Mouse (Mus musculus) urinary bladder, postnatal 36 days (tissue): Measurements from ENCODE around the gene Clstn1.

ENCODE experiments used
- DNase-seq, 2 experiments: peaks; one replicate each; pipeline ENCODE4 v3.0.0; 2022; ENCODE audit warnings: low spot score in 2 of 2, mixed read lengths in 1 of 2

The Clstn1 gene

GRCm38 (mm10) chr4:149567432-149568026 lies 18.7 kb upstream of the Clstn1 start:
- DNase-seq: peak in 1 of 2 experiments; percentile 42

- DNase-seq: no peak
Measured at GRCm38 (mm10) chr4:149568622-149569021, 17.6 kb upstream of the Clstn1 start.

GRCm38 (mm10) chr4:149569781-149570497 lies 16.3 kb upstream of the Clstn1 start:
- DNase-seq: no peak

- no peak for DNase-seq
Measured at GRCm38 (mm10) chr4:149570498-149570863, 15.8 kb upstream of the Clstn1 start.

- no peak for DNase-seq
Measured at GRCm38 (mm10) chr4:149571209-149571608, 15.1 kb upstream of the Clstn1 start.

- peak; percentile 72 to 74 for DNase-seq
Measured at GRCm38 (mm10) chr4:149571651-149572149, 14.6 kb upstream of the Clstn1 start.

- DNase-seq: no peak
Measured at GRCm38 (mm10) chr4:149572446-149572845, 13.8 kb upstream of the Clstn1 start.

GRCm38 (mm10) chr4:149572851-149573250 lies 13.4 kb upstream of the Clstn1 start:
- peak in 1 of 2 experiments; percentile 43 for DNase-seq

- no peak for DNase-seq
Measured at GRCm38 (mm10) chr4:149574391-149574821, 11.9 kb upstream of the Clstn1 start.

GRCm38 (mm10) chr4:149576061-149576460 lies 10.2 kb upstream of the Clstn1 start:
- no peak for DNase-seq

GRCm38 (mm10) chr4:149576993-149577548 lies 9.2 kb upstream of the Clstn1 start:
- no peak for DNase-seq

GRCm38 (mm10) chr4:149578085-149578681 lies 8.1 kb upstream of the Clstn1 start:
- no peak for DNase-seq

GRCm38 (mm10) chr4:149578831-149579230 lies 7.4 kb upstream of the Clstn1 start:
- no peak for DNase-seq

GRCm38 (mm10) chr4:149585236-149585635 lies 1.0 kb upstream of the Clstn1 start:
- no peak for DNase-seq

GRCm38 (mm10) chr4:149586783-149587595 lies 721 bp downstream of the Clstn1 start:
- peak in 1 of 2 experiments; percentile 39 for DNase-seq

GRCm38 (mm10) chr4:149587596-149588168 lies 1.4 kb downstream of the Clstn1 start:
- DNase-seq: no peak

GRCm38 (mm10) chr4:149590200-149590599 lies 3.9 kb downstream of the Clstn1 start:
- DNase-seq: no peak

GRCm38 (mm10) chr4:149591486-149591885 lies 5.2 kb downstream of the Clstn1 start:
- no peak for DNase-seq

GRCm38 (mm10) chr4:149594913-149595581 lies 8.8 kb downstream of the Clstn1 start:
- DNase-seq: no peak

GRCm38 (mm10) chr4:149597641-149598208 lies 11.5 kb downstream of the Clstn1 start:
- no peak for DNase-seq
